Mouse (Mus musculus) heart, adult 9 months (tissue): ENCODE measurements around the gene Mpp3.

Experiments
- DNase-seq, 2 experiments: peaks; one replicate each; pipeline ENCODE4 v3.0.0; 2022; ENCODE audit warnings: low spot score in 2 of 2

Mpp3 gene

GRCm38 (mm10) chr11:102039487-102040137 lies 11.4 kb upstream of the Mpp3 start:
- peak in 1 of 2 experiments; percentile 35 for DNase-seq

DNA sequence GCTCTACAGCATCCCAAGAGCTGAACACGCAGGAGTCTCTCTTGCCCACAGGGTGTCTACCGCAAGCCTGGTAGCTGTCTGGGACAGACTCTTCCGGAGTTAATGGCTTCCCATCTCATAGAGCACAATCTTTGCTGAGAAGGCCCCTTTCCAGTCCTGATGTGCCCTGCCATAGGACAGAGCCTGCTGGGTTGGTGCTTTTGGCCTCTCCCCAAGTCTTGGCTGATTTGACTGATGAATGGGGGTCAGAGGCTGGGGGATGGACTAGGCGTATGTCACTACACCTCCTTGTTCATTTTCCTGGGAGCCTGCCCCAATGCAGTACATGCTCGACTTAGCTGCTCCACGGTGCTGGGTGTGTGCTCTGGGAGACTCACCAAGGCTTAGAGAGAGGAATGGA lies 9.5 kb upstream of the Mpp3 start:
- no peak for DNase-seq

DNA sequence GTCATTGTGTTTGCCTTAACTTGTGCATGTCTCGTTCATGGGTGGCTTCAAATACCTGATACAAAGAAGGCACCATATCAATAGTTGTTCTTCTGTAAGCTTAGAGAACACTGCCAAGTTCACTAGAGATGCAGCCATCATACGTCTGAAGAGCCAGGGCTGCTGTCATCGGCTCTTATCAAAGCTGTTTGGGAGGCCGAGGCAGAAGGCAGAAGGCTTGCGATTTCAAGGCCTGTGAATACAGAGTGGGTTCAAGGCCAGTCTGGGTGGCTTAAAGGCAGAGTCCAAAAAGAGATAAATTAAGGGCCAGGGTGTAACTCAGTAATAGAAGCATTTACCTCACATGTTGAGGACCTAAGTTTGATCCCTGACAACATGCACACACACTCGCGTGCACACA lies 8.1 kb upstream of the Mpp3 start:
- DNase-seq, result no peak

GRCm38 (mm10) chr11:102035456-102035960 lies 7.2 kb upstream of the Mpp3 start:
- no peak for DNase-seq

GRCm38 (mm10) chr11:102034887-102035286 lies 6.6 kb upstream of the Mpp3 start:
- no peak for DNase-seq

DNA sequence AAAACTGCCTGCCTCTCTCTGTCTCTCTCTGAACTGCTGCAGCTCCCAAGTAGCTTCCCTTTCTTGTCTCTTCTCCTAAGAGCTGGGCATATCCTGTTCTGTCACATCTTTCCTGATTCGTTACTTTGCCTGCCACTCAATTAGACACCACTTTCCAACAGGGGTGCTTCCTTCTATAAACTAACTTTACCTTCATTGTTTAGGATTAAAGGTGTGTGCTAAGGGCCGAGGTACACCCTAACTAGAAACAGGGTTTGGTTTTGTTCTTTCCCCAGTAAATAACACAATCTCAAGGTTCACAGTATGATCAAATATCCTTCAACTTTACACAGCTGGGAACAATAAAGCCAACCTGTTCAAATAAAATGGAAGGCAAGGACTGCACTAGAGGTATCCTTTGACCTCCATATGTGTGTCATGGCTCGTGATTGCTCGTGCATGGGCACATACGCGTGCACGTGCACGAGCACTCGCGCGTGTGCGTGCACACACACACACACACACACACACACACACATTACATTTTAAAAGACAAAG lies 4.9 kb upstream of the Mpp3 start:
- DNase-seq, result no peak

GRCm38 (mm10) chr11:102031149-102031548 lies 2.9 kb upstream of the Mpp3 start:
- DNase-seq, result no peak

- no peak for DNase-seq
These were observed 1.7 kb upstream of the Mpp3 start for GRCm38 (mm10) chr11:102029966-102030365.

DNA sequence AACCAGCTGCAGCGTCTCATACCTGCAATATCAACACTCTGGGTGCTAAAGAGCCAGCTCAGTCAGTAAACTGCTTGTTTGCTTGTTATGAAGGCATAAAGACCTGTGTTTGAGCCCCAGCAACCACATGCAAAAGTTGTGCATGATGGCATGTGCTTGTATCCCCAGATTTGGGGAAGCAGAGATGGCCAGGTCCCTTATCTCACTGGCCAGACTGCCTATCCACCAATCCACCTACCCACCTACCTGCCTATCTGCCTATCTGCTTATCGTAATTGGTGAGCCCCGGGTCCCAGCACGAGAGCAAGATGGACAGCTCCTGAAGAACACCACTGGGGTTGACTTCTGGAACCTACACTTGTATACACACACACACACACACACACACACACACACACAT lies 1.0 kb upstream of the Mpp3 start:
- no peak for DNase-seq

GRCm38 (mm10) chr11:102027361-102028017 lies 772 bp downstream of the Mpp3 start:
- DNase-seq, result no peak

DNA sequence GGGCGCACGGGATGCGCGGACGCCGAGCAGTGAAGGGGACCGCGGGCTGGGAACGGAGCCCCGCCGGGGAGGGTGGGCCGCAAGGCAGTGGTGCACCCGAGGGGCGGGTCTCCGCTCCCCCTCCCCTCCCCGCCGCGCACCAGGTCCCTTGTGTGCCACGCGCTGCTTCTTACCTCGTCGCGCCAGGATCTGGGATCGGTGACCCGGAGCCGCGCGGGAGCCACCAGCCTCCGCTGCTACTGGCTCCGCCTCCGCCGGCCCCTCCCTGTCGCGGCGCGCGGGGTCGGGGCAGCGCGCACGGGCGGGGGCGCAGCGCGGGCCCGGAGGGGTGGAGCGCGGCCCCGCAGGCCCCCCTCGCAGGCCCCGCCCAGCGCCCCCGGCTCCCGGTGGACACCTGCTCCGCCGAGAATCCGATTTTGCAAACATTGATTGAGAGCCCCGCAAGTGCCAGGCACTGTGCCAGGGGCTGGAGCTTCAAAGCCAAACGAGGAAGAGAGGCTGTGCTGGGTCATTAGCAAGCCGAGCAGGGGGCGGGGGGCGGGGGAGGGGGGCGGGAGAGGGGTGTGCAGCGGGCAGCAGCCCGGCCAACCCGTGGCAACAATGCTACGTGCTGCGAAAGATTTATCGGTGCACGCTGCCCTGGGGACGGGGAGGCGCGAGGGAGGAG lies 1.4 kb downstream of the Mpp3 start:
- peak; percentile 64 for DNase-seq

DNA sequence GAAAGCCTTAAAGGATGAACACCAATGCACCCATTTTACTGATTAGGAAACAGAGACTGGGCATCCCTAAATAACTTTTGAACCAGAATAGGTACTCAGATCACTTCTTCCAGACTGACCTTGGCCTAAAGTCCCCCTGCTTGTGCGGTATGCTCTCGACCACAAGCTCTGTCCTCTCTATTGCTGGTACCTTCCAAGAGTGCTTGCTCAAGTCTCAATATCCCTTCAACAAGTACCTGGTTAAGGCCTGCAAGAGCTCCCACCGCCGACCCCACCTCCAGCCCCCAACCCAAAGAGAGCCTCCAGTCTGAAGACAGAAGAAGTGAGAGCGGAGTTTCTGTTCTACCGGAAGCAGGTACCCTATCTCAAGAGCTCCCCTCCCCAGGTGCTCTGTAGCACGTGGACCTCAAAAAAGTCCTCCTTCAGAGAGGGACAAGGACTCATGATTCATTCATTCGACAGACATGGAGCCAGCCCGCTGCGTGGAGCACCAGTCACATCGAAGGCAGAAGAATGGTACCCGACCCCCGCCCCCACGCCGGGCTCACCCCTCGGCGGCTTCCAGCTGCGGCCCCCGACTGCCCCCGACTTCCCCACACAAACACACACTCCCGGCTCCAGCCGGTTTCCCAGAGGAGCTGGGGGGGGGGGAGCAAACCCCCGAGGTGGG lies 2.1 kb downstream of the Mpp3 start:
- no peak for DNase-seq

DNA sequence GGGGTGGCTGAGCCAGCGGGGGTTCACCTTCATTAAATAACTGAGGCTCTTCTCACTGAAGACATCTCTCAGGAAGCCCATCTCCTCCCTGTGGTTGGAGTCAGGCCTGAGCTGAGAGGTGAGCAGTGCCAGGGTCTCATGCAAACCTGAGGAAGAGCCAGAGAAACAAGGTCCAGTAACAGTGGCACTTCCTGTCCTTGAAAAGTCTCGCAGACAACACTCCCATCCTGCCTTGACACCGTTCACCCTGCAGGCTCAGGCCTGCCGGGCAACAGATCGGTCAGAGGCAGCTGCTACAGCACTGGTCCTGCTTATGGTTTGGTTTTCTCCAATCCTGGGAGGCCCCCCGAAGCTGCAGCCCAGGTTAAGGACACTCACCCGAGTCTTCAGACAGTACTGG lies 2.9 kb downstream of the Mpp3 start:
- no peak for DNase-seq

DNA sequence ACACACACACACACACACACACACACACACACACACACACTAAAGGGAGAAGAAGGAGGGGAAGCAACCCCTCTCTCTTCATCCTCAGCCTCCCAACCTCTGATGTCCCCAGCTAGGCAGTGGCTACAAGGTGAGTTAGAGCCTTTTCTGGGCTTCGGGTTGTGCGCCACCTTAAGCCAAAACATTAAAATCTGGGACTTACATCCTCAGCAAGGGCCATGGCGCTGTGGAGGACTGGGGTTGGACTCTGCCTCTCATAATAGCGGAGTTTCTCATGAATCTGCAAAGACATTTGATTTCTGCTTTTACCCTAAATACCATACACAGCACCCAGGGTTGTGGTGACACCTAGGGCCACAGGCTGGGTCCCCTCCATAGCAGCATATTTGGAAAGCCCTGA lies 3.4 kb downstream of the Mpp3 start:
- no peak for DNase-seq

GRCm38 (mm10) chr11:102024084-102024758 lies 4.0 kb downstream of the Mpp3 start:
- no peak for DNase-seq

DNA sequence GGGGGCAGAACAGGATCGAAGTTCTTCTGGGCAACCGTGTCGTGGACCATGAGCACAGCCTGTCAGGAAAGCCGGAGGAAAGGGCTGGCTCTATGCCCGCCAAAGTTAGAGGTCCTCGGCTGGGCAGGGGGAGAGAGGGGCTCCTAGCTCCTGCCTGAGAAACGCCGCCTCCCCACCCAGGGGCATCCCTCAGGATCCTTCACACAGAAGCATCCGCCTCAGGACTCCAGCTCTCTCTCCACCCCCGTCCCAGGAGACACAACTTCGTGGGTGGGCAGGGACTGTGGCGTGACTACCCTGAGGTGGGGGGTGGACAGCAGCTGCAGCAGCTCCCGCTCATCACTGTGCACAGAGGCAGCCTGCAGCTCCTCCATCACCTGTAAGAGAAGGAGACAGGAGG lies 4.9 kb downstream of the Mpp3 start:
- no peak for DNase-seq

GRCm38 (mm10) chr11:102021196-102021595 lies 7.1 kb downstream of the Mpp3 start:
- no peak for DNase-seq

DNA sequence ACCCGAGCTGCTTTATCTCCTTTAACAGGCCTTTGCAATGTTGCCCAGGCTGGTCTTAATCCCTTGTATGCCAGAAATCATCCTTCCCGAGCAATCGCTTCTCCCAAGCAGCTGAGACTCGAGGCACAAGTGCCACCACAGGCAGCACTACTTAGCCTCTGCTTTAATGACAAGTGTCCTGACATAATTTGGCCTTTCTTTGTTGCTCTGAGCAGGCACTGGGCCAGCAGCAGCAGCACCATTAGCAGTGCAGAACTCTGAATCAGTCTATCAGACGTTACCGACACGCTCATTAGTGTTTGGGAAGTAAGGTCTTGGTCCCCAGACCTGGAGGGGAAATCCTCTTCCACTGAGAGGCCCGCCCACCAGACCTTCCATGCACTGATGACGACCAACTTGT lies 8.5 kb downstream of the Mpp3 start:
- DNase-seq, result no peak

DNA sequence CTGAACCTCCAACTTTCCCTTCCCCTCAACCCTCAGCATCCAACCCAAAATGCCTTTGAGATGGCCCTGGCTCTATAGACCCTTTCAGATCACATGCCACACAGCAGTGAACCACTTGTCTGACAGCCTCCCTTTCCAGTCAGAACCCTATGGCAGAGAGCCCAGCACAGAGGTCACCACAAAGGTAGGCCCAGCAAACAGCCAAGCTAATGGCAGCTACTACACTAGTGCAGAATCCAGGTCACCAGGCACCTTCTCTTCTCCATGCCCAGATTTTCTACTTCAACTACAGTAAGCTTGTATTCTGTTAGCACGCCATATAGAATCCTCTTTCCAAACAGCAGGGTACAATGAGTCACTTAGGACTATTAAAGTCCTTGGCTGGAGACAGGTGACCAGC lies 12.1 kb downstream of the Mpp3 start:
- DNase-seq, result peak; percentile 41 to 54

- no peak for DNase-seq
These were observed 12.8 kb downstream of the Mpp3 start for GRCm38 (mm10) chr11:102015472-102015871.

- DNase-seq, result no peak
These were observed 15.1 kb downstream of the Mpp3 start for GRCm38 (mm10) chr11:102013201-102013600.

- no peak for DNase-seq
These were observed 16.8 kb downstream of the Mpp3 start for GRCm38 (mm10) chr11:102011510-102011909.
